Mouse (Mus musculus) MEL (cell line): Measurements from ENCODE around the gene Tom1l2. TPM values are rescaled to one million over a fixed set of nuclear protein-coding genes. Genes with fewer than 3 reads are reported as not detected.
A peak's percentile ranks its signal among the peaks of the same experiment; 100 is the strongest.

Experiments
- DNase-seq: peaks from one replicate; pipeline ENCODE4 v3.0.0; 2011; ENCODE audit warnings: low read depth, low spot score
- H3K27ac ChIP-seq: 2 replicates; pipeline ENCODE4 v1.5.1; 2012; ENCODE audit warnings: low read depth, mild to moderate bottlenecking, control low read depth, low read length, moderate library complexity; ENCODE audit not compliant: control insufficient read depth
- H3K27me3 ChIP-seq, 2 experiments: fragments of 150-350 bp in 1 of 2; sonication (generic) in 1 of 2; 2 replicates each; pipeline ENCODE4 v1.6.1; 2012; ENCODE audit warnings: low read length in 2 of 2, mild to moderate bottlenecking in 2 of 2, improper control_type of control experiment in 1 of 2, moderate library complexity in 1 of 2; ENCODE audit not compliant: insufficient read depth in 2 of 2, control insufficient read depth in 1 of 2
- H3K36me3 ChIP-seq, 2 experiments: 2 replicates each; pipeline ENCODE4 v1.6.1; 2012 to 2014; ENCODE audit warnings: low read length in 2 of 2, improper control_type of control experiment in 1 of 2, inconsistent platforms in 1 of 2, mild to moderate bottlenecking in 1 of 2; ENCODE audit not compliant: insufficient read depth in 2 of 2, control insufficient read depth in 1 of 2
- H3K4me1 ChIP-seq, 2 experiments: fragments of 150-350 bp in 1 of 2; sonication (generic) in 1 of 2; 2 replicates each; pipeline ENCODE4 v1.6.1; 2012; ENCODE audit warnings: low read length in 2 of 2, improper control_type of control experiment in 1 of 2, mild to moderate bottlenecking in 1 of 2; ENCODE audit not compliant: insufficient read depth in 2 of 2, control insufficient read depth in 1 of 2
- H3K4me3 ChIP-seq, 2 experiments: fragments of 150-350 bp in 1 of 2; sonication (generic) in 1 of 2; 2 replicates each; pipeline ENCODE4 v1.5.1; 2012; ENCODE audit warnings: low read depth in 2 of 2, low read length in 2 of 2, mild to moderate bottlenecking in 2 of 2, moderate library complexity in 2 of 2, control low read depth in 1 of 2, improper control_type of control experiment in 1 of 2; ENCODE audit not compliant: control insufficient read depth in 1 of 2, insufficient read depth in 1 of 2
- H3K79me2 ChIP-seq: 2 replicates; pipeline ENCODE4 v1.6.1; 2012; ENCODE audit warnings: mild to moderate bottlenecking, low read length, moderate library complexity; ENCODE audit not compliant: control insufficient read depth, poor library complexity, insufficient read depth
- H3K9ac ChIP-seq: 2 replicates; pipeline ENCODE4 v1.6.1; 2012; ENCODE audit warnings: low read depth, mild to moderate bottlenecking, control low read depth, low read length, moderate library complexity; ENCODE audit not compliant: control insufficient read depth, poor library complexity, severe bottlenecking
- H3K9me3 ChIP-seq: fragments of 150-350 bp; sonication (generic); replicated peaks from 2 replicates; pipeline ENCODE4 v1.6.1; 2012; ENCODE audit warnings: mild to moderate bottlenecking, low read length, improper control_type of control experiment, moderate library complexity; ENCODE audit not compliant: insufficient read depth
- BHLHE40 ChIP-seq: IDR thresholded peaks from 2 replicates; pipeline ENCODE4 v1.6.1; 2012; ENCODE audit warnings: low read depth, mild to moderate bottlenecking, inconsistent platforms, low read length, improper control_type of control experiment, borderline replicate concordance
- CTCF ChIP-seq, 3 experiments: IDR thresholded peaks in 2 of 3; conservative IDR thresholded peaks in 1 of 3; 2 replicates each; pipeline ENCODE4 v1.5.1; 2011 to 2012; ENCODE audit warnings: low read length in 3 of 3, low read depth in 2 of 3, mild to moderate bottlenecking in 2 of 3, improper control_type of control experiment in 1 of 3, inconsistent platforms in 1 of 3, mixed read lengths in 1 of 3, moderate library complexity in 1 of 3; ENCODE audit not compliant: control insufficient read depth in 1 of 3, insufficient read depth in 1 of 3, poor library complexity in 1 of 3, severe bottlenecking in 1 of 3
- ETS1 ChIP-seq: IDR thresholded peaks from 2 replicates; pipeline ENCODE4 v1.6.1; 2012; ENCODE audit warnings: low read depth, mild to moderate bottlenecking, inconsistent platforms, low read length, improper control_type of control experiment, moderate library complexity
- GATA1 ChIP-seq: IDR thresholded peaks from 2 replicates; pipeline ENCODE4 v1.6.1; 2011; ENCODE audit warnings: low read depth, low read length, improper control_type of control experiment
- JUND ChIP-seq: IDR thresholded peaks from 2 replicates; pipeline ENCODE4 v1.6.1; 2011; ENCODE audit warnings: low read depth, mild to moderate bottlenecking, improper control_type of control experiment, low read length
- MAX ChIP-seq: IDR thresholded peaks from 2 replicates; pipeline ENCODE4 v1.6.1; 2011; ENCODE audit warnings: low read length, improper control_type of control experiment
- MAZ ChIP-seq: IDR thresholded peaks from 2 replicates; pipeline ENCODE4 v1.6.1; 2012; ENCODE audit warnings: low read depth, mild to moderate bottlenecking, inconsistent platforms, low read length, improper control_type of control experiment
- MEF2A ChIP-seq: IDR thresholded peaks from 2 replicates; pipeline ENCODE4 v1.6.1; 2014; ENCODE audit warnings: low read depth, mild to moderate bottlenecking, inconsistent platforms, low read length, improper control_type of control experiment; ENCODE audit not compliant: poor library complexity, insufficient replicate concordance, severe bottlenecking; ENCODE audit errors: extremely low read depth
- MYB ChIP-seq: IDR thresholded peaks from 2 replicates; pipeline ENCODE4 v1.6.1; 2011; ENCODE audit warnings: mild to moderate bottlenecking, low read depth, low read length, improper control_type of control experiment
- POLR2A ChIP-seq, 2 experiments: IDR thresholded peaks; 2 replicates each; pipeline ENCODE4 v1.6.1; 2011 to 2012; ENCODE audit warnings: low read length in 2 of 2, mild to moderate bottlenecking in 2 of 2, control low read depth in 1 of 2, improper control_type of control experiment in 1 of 2, low read depth in 1 of 2, moderate library complexity in 1 of 2; ENCODE audit not compliant: control insufficient read depth in 1 of 2, insufficient read depth in 1 of 2, poor library complexity in 1 of 2
- POLR2AphosphoS2 ChIP-seq: IDR thresholded peaks from 2 replicates; pipeline ENCODE4 v1.6.1; 2011; ENCODE audit warnings: low read length, improper control_type of control experiment
- POLR2AphosphoS5 ChIP-seq: IDR thresholded peaks from 2 replicates; pipeline ENCODE4 v1.6.1; 2012; ENCODE audit warnings: low read depth, borderline replicate concordance, mild to moderate bottlenecking, inconsistent platforms, low read length, moderate library complexity, mixed read lengths
- RAD21 ChIP-seq: IDR thresholded peaks from 2 replicates; pipeline ENCODE4 v1.6.1; 2011; ENCODE audit warnings: mild to moderate bottlenecking, low read depth, low read length, improper control_type of control experiment
- SMC3 ChIP-seq: IDR thresholded peaks from 2 replicates; pipeline ENCODE4 v1.6.1; 2011; ENCODE audit warnings: low read depth, low read length, improper control_type of control experiment
- TBP ChIP-seq: IDR thresholded peaks from 2 replicates; pipeline ENCODE4 v1.8.0; 2011; ENCODE audit warnings: low read depth, low read length, improper control_type of control experiment
- USF1 ChIP-seq: IDR thresholded peaks from 2 replicates; pipeline ENCODE4 v1.6.1; 2014; ENCODE audit warnings: low read depth, mild to moderate bottlenecking, inconsistent platforms, low read length, improper control_type of control experiment, moderate library complexity
- ZKSCAN1 ChIP-seq: IDR thresholded peaks from 2 replicates; pipeline ENCODE4 v1.6.1; 2012; ENCODE audit warnings: low read depth, mild to moderate bottlenecking, inconsistent platforms, low read length, improper control_type of control experiment, moderate library complexity
- polyA plus RNA-seq, 2 experiments: library from polyadenylated mRNA; stranded (reverse) in 1 of 2; unstranded in 1 of 2; fragments of >175 nt in 1 of 2; fragments of >200 nt in 1 of 2; gene quantifications; 2 replicates each; pipeline versions ENCODE4 v1.2.1 to v1.2.4; 2012; ENCODE audit warnings: low replicate concordance in 2 of 2, low read depth in 1 of 2; ENCODE audit not compliant: insufficient read length in 2 of 2, insufficient read depth in 1 of 2, missing spikeins in 1 of 2
- total RNA-seq: library from RNA; depleted of rRNA; stranded (reverse); fragments of 300-350 nt; gene quantifications from 2 replicates; pipeline ENCODE4 v1.2.3, GENCODE M21; 2012

The Tom1l2 gene
- total and polyA plus RNA-seq, 3 experiments: 6.8 to 12.2 TPM; not detected in 1

DNA sequence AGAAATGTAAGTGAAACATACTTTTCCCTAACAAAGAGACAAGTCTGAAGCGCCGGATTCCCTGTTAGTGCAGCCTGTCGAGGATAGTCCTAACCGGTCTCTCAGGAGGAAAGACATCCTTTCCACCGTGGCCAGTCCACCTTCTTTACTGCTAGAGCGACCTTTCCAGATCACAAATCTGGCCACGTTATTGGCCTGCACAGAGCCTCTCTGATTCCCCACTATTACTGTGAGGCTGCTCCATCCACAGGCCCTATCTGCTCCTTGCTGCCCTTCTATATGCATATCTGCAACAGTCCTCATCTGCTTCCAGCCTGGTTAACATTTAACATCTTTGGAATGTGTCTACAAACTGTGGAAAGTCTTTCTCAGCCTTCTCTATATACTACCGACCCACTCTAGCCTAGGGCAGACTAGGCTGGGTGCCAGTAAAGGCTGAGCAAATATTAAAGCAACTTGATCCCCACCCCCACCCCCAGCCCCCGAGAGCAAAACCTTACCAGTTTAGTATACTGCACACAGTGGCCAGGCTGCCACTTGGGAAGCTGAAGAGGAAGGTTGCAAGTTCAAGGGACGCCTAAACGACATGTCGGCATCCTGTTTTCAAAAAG, 44.1 kb downstream of the Tom1l2 start:
- no peaks in the 10 kb centered on the region for H3K79me2 ChIP-seq
- no peaks in the 10 kb centered on the region for H3K36me3 ChIP-seq
- TF ChIP-seq SMC3: no peak
- no peak for TF ChIP-seq POLR2AphosphoS5
- no peak for TF ChIP-seq JUND
- TF ChIP-seq POLR2A (IDR thresholded peaks at IDR 0.05; ENCODE audit: control insufficient read depth in 1 of 2, insufficient read depth in 1 of 2, low read depth in 1 of 2, low read length in 2 of 2, poor library complexity in 1 of 2): no peak
- no peak for TF ChIP-seq TBP
- TF ChIP-seq CTCF (IDR thresholded peaks at IDR 0.05 in 2 of 3, conservative IDR thresholded peaks at IDR 0.05 in 1 of 3; ENCODE audit: control insufficient read depth in 1 of 3, insufficient read depth in 1 of 3, low read depth in 2 of 3, low read length in 3 of 3, poor library complexity in 1 of 3, severe bottlenecking in 1 of 3): no peak
- no peak for TF ChIP-seq MYB
- TF ChIP-seq MAZ: no peak
- no peak for TF ChIP-seq POLR2AphosphoS2
- TF ChIP-seq, all 39 proteins: peak for 0
- Histone ChIP-seq H3K4me3 (no peak overlapping the region), H3K4me1 (no peaks in the 10 kb centered on the region), H3K27me3 (no peaks in the 10 kb centered on the region), H3K27ac (no peak overlapping the region), H3K9me3 (no peaks in the 10 kb centered on the region), H3K9ac (no peak overlapping the region)
- no peak for DNase-seq

DNA sequence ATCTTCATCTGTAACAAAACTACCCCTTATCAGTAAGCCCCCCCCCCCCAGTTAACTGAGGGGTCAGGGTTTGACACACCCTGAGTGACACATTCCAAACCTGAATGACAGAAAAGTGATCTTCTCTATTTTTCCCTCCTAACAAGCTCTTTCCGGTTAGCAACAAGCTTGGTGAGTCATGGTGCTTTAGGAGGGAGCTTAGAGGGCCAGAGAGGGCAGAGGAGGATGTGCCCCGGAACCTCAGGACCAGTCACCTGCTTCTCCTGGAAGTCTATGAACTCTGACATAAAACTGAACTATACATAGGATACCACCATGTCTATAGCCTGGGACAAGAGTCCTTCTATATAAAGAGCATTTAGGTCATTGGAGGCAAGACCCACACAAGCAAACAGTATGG, 44.6 kb downstream of the Tom1l2 start:
- TF ChIP-seq ETS1: no peak
- TF ChIP-seq MAX: no peak
- TF ChIP-seq POLR2AphosphoS2: no peak
- TF ChIP-seq MAZ: no peak
- TF ChIP-seq ZKSCAN1: no peak
- TF ChIP-seq BHLHE40: no peak
- H3K9ac ChIP-seq: no peak overlapping the region
- H3K36me3 ChIP-seq: no peaks in the 10 kb centered on the region
- H3K27me3 ChIP-seq: no peaks in the 10 kb centered on the region
- no peak overlapping the region for H3K4me3 ChIP-seq
- no peaks in the 10 kb centered on the region for H3K4me1 ChIP-seq
- DNase-seq: no peak
- no peaks in the 10 kb centered on the region for H3K9me3 ChIP-seq
- no peak overlapping the region for H3K27ac ChIP-seq
- no peaks in the 10 kb centered on the region for H3K79me2 ChIP-seq

DNA sequence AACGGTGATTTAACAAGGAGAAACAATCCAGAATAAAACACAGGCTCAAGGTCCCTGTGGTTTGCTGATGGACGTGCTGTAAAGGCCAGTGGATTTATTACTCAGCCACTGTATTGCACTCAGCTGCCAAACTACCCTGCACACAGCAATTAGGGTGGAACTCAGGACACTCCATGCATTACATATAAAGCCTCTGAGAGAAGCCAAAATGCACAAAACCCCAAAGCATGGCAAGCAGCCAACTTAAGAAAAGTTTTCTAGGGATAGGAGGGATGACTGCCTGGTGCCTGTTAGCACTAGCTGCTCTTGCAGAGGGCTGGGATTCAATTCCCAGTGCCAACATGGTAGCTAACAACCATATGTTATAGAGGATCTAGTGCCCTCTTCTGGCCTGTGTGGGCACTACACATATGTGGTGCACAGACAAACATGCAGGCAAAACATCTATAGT, 45.3 kb downstream of the Tom1l2 start:
- Histone ChIP-seq H3K9me3 (no peaks in the 10 kb centered on the region), H3K9ac (no peak overlapping the region), H3K27ac (no peak overlapping the region), H3K36me3 (no peaks in the 10 kb centered on the region), H3K4me3 (no peak overlapping the region), H3K27me3 (no peaks in the 10 kb centered on the region), H3K4me1 (no peaks in the 10 kb centered on the region), H3K79me2 (no peaks in the 10 kb centered on the region)
- peak; percentile 74 for DNase-seq
- TF ChIP-seq SMC3 (peak; percentile 68), MYB (no peak), USF1 (no peak), CTCF (IDR thresholded peaks at IDR 0.05 in 2 of 3, conservative IDR thresholded peaks at IDR 0.05 in 1 of 3; ENCODE audit: control insufficient read depth in 1 of 3, insufficient read depth in 1 of 3, low read depth in 2 of 3, low read length in 3 of 3, poor library complexity in 1 of 3, severe bottlenecking in 1 of 3) (peak; percentile 62 to 75 (median 73)), RAD21 (peak; percentile 52), GATA1 (no peak), MEF2A (no peak)
